Mouse (Mus musculus) megakaryocyte, embryonic 14.5 days (primary cell): ENCODE results near the gene Srsf10. TPM values are rescaled to one million over a fixed set of nuclear protein-coding genes. Genes with fewer than 3 reads are reported as not detected.

Source experiments
- H3K27me3 ChIP-seq: replicated peaks from 2 replicates; pipeline ENCODE3; 2012; ENCODE audit warnings: inconsistent platforms
- H3K36me3 ChIP-seq: replicated peaks from 2 replicates; pipeline ENCODE3; 2012; ENCODE audit warnings: low read length, inconsistent platforms, mixed read lengths
- H3K4me1 ChIP-seq: 2 replicates; pipeline ENCODE4 v1.6.1; 2012; ENCODE audit warnings: inconsistent platforms
- H3K4me3 ChIP-seq: replicated peaks from 2 replicates; pipeline ENCODE3; 2012; ENCODE audit warnings: moderate library complexity, mild to moderate bottlenecking, inconsistent platforms
- H3K9me3 ChIP-seq: 2 replicates; pipeline ENCODE4 v1.6.1; 2012; ENCODE audit warnings: inconsistent platforms
- FLI1 ChIP-seq: IDR thresholded peaks from 2 replicates; pipeline ENCODE4 v1.6.1; 2012; ENCODE audit warnings: low read length, inconsistent platforms, mixed read lengths
- GATA1 ChIP-seq: IDR thresholded peaks from 3 replicates; pipeline ENCODE4 v1.6.1; 2012; ENCODE audit warnings: mixed read lengths, low read length, inconsistent platforms, borderline replicate concordance
- polyA plus RNA-seq: library from polyadenylated mRNA; stranded (reverse); fragments of >175 nt; gene quantifications from 2 replicates; pipeline ENCODE4 v1.2.3, GENCODE M21; 2012; ENCODE audit warnings: low replicate concordance; ENCODE audit not compliant: insufficient read depth

Gene Srsf10
- polyA plus RNA-seq, 1 experiment: 110 TPM

DNA sequence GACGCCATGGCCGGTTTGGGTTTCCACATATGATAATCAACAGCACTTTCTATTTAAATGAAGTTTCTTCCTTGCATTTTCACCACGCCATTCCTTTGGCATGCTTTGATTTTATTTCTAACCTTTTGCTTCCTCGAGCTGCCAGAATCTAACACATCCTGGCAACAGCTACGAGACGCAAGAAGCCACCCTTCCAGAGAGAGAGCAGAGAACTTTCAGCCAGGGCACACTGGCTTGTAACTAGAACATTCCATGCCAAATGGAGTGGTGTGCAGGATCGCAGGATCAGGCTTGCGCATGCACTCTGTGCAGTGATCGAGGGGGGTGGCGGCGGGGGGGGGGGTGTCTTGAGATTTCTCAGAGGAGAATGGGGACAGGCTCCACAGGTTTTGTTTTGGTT is 23.5 kb upstream of the Srsf10 start:
- Histone ChIP-seq H3K36me3 (no peaks in the 10 kb centered on the region), H3K9me3 (0 out of 2 replicates have a peak, but pooled peaks cover 6% of the 10 kb centered on the region), H3K4me3 (no peak overlapping the region), H3K27me3 (peaks cover 25% of the 10 kb centered on the region), H3K4me1 (no peaks in the 10 kb centered on the region)
- no peak for TF ChIP-seq GATA1
- TF ChIP-seq FLI1: no peak

DNA sequence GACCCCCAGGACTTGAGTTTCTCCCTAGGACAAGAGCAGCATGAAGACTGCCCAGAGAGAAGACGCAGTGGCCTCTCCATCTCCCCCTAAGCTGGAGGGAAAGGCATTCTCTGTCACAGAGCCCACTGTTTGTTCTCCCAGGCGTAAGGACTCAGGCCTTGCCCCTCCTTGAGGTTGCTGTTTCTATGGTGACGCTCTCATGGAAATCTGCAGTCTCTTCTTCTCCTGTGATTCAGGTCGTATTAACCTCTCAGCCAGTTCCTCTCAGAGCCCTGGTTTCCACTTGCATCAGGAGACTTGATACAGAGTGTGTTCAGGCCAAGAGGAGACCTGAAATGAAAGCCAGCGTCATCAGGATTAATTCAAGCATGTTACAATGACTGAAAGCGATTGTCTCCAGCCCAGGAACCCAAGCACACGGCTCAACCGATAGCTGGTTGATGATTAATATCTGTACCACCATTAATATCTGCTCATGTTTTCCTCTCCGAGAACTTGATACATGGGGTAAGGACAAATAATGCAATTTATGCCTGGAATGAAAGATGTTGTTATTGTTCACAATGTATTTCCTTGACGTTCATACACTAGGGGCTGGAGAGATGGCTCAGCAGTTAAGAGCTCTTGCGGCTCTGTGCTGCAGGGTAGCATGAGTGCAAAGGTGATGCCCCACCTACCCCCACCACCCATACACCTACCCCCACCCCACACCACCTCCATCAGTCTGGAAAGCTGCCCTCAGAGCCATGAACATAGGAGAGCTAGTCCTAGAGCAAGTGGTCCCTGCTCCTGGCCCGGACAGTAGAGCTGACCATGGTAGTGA is 22.0 kb upstream of the Srsf10 start:
- Histone ChIP-seq H3K9me3 (0 out of 2 replicates have a peak, but pooled peaks cover 6% of the 10 kb centered on the region), H3K4me1 (no peaks in the 10 kb centered on the region), H3K27me3 (peaks cover 34% of the 10 kb centered on the region), H3K36me3 (no peaks in the 10 kb centered on the region), H3K4me3 (no peak overlapping the region)
- TF ChIP-seq GATA1 (no peak), FLI1 (no peak)

DNA sequence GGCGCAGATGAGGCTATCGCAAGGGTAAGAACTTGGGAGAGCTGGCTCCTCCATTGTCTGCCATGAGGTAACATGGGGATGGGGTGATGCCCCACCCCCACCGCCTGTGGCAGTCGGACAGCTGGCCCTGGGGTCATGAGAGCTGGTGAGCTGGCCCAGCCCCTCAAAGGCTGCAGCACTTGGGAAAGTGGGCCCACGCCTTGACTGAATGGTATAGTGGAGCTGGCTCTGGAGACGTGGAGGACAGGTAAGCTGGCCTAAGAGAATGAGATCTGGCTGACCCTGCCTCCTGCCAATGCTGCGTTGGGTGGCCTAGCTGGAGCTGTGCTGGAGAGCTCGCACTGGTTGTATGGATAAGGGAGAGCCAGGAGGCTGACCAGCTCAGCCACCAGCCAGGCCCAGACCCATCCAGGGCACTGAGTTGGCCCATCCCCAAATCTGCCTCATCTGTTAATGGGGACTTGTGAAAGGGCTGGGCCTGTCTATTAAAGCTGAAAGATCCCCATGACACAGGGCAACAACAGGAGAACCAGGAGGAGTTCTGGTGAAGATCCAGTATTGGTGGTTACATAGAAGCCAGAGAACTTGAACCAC is 21.3 kb upstream of the Srsf10 start:
- H3K36me3 ChIP-seq: no peaks in the 10 kb centered on the region
- no peak overlapping the region for H3K4me3 ChIP-seq
- H3K9me3 ChIP-seq: 0 out of 2 replicates have a peak, but pooled peaks cover 6% of the 10 kb centered on the region
- peaks cover 35% of the 10 kb centered on the region for H3K27me3 ChIP-seq
- TF ChIP-seq FLI1 (no peak), GATA1 (no peak)
- no peaks in the 10 kb centered on the region for H3K4me1 ChIP-seq

DNA sequence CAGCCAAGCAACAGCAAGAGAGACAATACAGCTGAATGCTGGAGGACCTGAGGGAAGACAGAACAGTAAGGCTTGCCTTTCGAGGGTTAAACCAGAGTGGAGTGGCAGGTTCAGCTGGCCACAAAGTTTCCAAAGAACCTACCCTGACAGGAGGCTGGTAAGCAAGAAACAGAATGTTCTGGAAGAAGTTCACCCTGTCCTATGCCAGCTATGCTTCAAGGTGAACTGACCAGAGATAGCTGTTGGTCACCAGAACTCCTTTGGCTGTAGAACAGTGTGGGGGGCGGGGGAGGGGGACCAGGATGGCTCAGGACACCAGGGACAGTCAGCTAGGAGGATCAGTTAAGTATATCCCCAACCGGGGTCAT is 16.6 kb upstream of the Srsf10 start:
- Histone ChIP-seq H3K36me3 (no peaks in the 10 kb centered on the region), H3K9me3 (peaks cover 5% of the 10 kb centered on the region), H3K27me3 (peaks cover 30% of the 10 kb centered on the region)

DNA sequence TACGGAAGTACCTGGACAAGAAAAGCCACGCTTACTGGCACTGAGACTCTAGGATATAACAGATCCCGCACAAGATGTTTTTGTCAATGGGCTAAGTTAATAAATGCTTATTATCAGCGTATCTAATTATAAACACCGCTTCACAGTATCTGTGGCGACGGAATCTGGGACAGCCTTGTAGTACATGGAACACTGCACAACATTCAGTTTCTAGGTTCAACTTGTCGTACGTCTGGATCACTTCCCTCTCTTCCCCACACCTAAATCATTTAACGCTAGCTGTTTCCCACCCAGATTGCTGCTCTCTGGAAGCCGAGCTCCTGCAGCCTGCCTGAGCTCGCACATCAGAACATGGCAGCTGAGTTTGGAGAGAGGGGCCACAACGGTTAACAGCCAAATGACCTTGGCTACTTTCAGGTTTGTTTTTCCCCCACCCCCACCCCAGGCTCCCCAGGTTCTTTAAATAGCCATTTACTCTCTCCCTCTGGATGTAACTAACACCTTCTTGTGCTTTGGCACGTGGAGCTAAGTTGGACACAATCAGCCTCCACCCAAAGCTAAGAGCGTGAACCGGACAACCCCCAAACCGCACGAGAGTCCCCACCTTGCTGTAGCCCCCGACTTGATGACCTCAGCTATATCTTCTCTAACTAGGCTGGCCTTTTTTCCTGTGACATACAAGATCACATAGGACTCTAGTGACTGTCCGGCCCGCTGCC is 16.1 kb upstream of the Srsf10 start:
- no peak overlapping the region for H3K4me3 ChIP-seq

More for the DNA sequence above, 16.6 kb upstream of the Srsf10 start:
- TF ChIP-seq FLI1 (no peak), GATA1 (no peak)
- no peak overlapping the region for H3K4me3 ChIP-seq
- H3K4me1 ChIP-seq: no peaks in the 10 kb centered on the region

GRCm38 (mm10) chr4:135844400-135844799 is 11.1 kb upstream of the Srsf10 start:
- peaks cover 33% of the 10 kb centered on the region for H3K27me3 ChIP-seq
- no peaks in the 10 kb centered on the region for H3K36me3 ChIP-seq
- TF ChIP-seq FLI1: no peak
- H3K4me3 ChIP-seq: no peak overlapping the region
- peaks cover 20% of the 10 kb centered on the region for H3K9me3 ChIP-seq
- H3K4me1 ChIP-seq: peaks cover 5% of the 10 kb centered on the region

More for the DNA sequence above, 16.1 kb upstream of the Srsf10 start:
- Histone ChIP-seq H3K4me1 (no peaks in the 10 kb centered on the region), H3K27me3 (peaks cover 30% of the 10 kb centered on the region), H3K36me3 (no peaks in the 10 kb centered on the region), H3K9me3 (peaks cover 10% of the 10 kb centered on the region)
- TF ChIP-seq FLI1: no peak
- TF ChIP-seq GATA1: no peak

GRCm38 (mm10) chr4:135847581-135847980 is 8.0 kb upstream of the Srsf10 start:
- peaks cover 53% of the 10 kb centered on the region for H3K27me3 ChIP-seq
- TF ChIP-seq FLI1 (no peak), GATA1 (no peak)

DNA sequence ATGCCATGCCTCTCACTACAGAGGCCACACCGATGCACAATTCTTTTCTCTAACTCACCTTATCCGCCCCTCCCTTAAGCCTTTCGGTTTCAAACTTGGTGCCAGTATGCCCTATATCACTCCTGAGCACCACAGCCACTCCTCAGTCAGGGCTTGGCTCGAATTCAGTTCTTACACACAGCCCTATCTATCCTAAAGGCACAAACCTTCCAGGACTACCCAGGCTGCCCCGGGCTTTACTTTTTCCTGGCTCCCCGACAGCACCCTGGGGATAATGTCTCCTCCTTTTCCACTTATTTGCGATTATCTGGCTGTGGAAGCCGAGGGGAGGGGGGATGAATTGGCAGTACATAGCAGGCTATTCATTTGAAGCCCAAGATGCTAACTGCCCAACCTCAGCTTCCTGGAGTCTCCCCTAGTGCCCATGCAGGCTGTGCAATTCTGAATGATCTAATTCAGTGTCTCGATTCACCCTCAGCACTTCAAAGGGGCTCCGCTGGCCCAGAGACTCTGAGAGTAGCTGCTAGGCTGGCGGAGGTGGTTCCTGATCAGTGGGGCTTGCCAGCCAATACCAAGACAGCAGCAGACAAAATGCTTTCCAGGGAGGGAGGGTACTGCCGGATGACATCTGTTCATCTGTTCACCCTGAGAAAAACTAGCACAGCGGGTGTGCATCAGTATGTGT is 5.0 kb upstream of the Srsf10 start:
- no peak for TF ChIP-seq GATA1
- no peak for TF ChIP-seq FLI1
- Histone ChIP-seq H3K4me1 (peaks cover 37% of the 10 kb centered on the region), H3K36me3 (no peaks in the 10 kb centered on the region), H3K4me3 (no peak overlapping the region), H3K27me3 (peaks cover 55% of the 10 kb centered on the region), H3K9me3 (0 out of 2 replicates have a peak, but pooled peaks cover under 1% of the 10 kb centered on the region)

More at GRCm38 (mm10) chr4:135847581-135847980, 8.0 kb upstream of the Srsf10 start:
- no peaks in the 10 kb centered on the region for H3K36me3 ChIP-seq
- no peak overlapping the region for H3K4me3 ChIP-seq
- H3K4me1 ChIP-seq: peaks cover 19% of the 10 kb centered on the region
- H3K9me3 ChIP-seq: peaks cover 17% of the 10 kb centered on the region

DNA sequence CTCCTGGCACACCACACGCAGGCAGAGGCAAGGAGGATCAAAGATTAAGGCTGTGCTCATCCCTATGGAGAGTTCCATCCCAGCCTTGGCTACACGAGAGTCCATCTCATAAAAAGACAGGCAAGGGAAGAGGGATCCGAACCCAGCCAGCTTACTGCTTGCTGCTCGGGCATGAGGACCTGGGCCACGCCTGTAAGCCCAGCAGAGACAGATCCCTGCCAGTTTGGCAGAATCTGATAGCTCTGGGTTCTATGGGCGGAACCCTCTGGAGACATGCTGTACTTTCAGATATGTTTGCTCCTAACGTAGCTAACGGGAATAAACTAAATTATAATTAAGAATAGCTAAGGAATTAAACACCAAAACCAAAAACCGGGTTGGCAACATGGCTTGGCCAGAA is 3.6 kb upstream of the Srsf10 start:
- Histone ChIP-seq H3K9me3 (no peaks in the 10 kb centered on the region), H3K36me3 (no peaks in the 10 kb centered on the region), H3K27me3 (peaks cover 50% of the 10 kb centered on the region), H3K4me3 (no peak overlapping the region), H3K4me1 (peaks cover 37% of the 10 kb centered on the region)
- TF ChIP-seq GATA1 (no peak), FLI1 (no peak)
